Mouse (Mus musculus): ENCODE results near the gene Hal.

Hal gene

DNA sequence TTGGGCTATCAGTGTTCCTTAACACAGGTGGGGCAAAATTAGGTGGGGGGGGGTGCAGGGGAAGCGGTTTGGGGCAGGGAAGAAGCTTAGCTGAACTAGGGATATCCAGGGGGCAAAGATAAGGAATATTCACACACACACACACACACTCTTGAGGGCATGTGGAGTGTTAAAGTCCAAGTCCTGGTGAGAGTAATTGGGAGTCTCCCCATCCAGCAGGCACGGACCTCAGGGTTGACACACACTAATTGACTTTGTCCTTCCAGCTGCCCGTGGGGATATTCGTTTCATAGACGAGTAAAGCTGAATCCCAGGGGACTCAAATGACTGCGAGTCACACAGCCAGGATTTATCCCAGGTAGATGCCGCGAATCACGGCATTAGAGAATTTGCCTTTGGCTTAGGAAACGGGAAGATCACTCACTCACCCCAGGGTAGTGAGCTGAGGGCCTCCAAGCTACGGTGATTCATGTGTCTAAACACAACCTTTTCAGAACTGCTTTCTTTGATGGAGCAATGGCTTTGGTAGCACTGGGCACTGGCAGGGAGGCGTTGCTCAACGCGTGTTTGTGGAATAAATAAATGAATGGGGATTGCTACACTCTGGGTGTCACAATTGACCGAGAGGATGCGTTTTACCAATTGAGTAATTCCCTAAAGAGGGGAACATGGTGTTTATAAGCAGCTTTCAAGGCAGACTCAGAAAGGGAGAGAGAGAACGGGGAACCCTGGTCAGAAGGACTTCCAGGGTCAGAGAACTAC is at the start of gene Hal:
Hal (plus strand) TSS at position 703 of the 762 bp plus-strand sequence.
- in situ Hi-C loops (cut with MboI, MseI), result no loop called here

DNA sequence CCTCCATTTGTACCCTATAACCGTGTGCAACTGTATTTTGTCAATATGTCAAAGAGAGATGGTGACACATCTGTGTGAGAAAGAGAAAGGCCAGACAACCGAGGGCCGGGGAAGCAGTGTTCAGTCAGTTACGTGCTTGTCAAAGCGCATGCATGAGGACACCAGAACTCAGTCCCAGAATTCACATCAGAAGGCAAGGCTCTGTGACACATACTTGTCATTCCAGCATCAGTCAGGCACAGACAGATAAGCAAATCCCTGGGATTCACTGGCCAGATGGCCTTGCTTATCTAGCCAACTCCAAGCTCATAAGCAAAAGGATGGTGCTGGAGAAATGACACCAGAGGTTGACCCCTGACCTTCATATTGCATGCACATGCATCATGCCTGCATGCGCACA is 47.1 kb upstream of the Hal start:
- in situ Hi-C loops (cut with MboI, MseI), result no loop called here

- in situ Hi-C loops (cut with MboI, MseI), result no loop called here
Measured at GRCm38 (mm10) chr10:93442183-93442582, 46.4 kb upstream of the Hal start.

DNA sequence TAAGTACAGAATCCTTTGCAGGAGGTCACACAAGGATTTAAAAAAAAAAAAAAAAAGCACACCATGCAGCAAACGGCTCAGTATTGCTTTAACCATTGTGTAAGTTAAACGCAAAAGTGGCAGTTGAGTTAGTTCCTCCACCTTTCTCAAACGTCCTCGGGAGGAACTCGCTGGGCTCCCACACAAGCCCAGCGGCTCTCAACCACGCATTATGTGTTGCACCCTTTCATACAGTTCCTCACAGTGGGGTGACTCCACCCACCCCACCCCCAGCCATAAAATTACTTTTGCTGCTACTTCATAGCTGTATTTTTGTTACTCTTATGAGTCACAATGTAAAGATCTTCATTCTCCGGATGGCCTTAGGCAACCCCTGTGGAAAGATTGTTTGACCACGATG is 44.2 kb upstream of the Hal start:
- in situ Hi-C loops (cut with MboI, MseI), result no loop called here

GRCm38 (mm10) chr10:93447398-93447797 is 41.2 kb upstream of the Hal start:
- in situ Hi-C loops (cut with MboI, MseI), result no loop called here

DNA sequence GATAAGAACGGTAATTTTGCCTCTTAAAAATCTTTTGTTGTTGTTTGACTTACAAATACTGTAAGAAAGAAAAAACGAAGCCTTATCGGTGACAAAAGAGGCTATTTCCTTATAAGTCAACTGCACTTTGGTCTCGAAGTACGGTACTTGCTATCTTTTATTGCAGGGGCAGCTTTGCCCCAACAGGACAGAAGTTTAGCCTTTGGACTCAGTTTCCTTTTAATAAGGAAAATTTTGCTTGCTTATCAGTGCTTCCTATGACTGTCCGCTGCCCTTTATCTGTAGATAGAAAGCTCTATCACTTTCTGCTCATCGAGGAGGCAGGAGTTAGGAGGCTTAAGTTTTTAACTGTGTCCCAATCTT is 33.9 kb upstream of the Hal start:
- in situ Hi-C loops (cut with MboI, MseI), result no loop called here

DNA sequence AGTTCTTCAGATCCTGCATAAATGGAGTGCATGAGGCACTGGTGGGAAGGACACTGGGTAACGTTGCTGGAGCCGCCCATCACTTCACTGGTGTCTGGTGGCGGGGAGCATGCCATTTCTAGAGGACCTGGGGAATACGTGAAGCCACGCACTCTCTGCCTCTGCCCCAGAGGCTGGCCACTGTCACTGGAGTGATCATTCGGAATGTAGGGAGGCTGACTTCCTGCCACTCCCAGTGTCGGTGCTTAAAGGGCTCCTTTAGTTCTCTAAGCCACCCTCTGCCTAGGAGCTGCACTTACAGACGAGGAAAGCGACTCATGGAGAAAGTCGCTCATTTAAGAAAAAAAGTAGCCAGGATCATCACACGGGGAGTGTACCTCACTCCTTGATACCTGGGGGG is 28.5 kb upstream of the Hal start:
- in situ Hi-C loops (cut with MboI, MseI), result no loop called here

DNA sequence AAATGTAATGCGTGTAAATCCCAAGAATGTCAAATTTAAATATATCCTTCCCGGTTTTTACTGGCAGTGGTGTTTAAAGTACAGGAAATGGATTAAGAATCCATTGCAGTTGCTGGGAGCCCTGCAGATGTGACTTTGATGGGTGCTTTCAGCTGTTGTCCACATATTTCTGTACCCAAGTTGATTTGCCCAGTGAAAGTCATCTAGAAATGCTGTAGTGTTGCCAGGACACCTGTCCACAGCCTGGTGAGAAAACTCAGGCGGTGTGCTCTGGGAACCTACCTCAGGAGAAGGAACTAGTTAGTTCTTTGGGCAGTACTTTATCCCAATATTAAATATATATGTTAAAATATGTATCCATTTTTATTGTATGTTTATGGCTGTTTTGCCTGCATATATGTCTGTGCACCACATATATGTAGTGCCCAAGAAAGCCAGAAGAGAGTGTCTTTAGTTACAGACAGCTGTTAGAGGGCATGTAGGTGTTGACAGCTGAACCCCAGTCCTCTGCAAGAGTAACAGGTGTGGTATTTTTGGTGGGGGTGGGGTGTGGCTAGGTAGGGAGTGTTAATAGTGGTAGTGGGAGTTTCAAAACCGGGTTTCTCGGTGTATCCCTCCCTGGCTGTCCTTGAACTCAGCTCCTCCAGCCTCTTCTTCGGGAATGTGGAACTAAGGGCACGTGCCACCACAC is 25.7 kb upstream of the Hal start:
- in situ Hi-C loops (cut with MboI, MseI), result no loop called here

GRCm38 (mm10) chr10:93463611-93464010 is 25.0 kb upstream of the Hal start:
- in situ Hi-C loops (cut with MboI, MseI), result no loop called here

GRCm38 (mm10) chr10:93467259-93467658 is 21.3 kb upstream of the Hal start:
- in situ Hi-C loops (cut with MboI, MseI), result loop anchor here (5.0 kb wide), 1 partner anchor 180 kb away; no protein-coding TSS in a partner anchor

GRCm38 (mm10) chr10:93467791-93468190 is 20.8 kb upstream of the Hal start:
- in situ Hi-C loops (cut with MboI, MseI), result loop anchor here (5.0 kb wide), 1 partner anchor 180 kb away; no protein-coding TSS in a partner anchor

DNA sequence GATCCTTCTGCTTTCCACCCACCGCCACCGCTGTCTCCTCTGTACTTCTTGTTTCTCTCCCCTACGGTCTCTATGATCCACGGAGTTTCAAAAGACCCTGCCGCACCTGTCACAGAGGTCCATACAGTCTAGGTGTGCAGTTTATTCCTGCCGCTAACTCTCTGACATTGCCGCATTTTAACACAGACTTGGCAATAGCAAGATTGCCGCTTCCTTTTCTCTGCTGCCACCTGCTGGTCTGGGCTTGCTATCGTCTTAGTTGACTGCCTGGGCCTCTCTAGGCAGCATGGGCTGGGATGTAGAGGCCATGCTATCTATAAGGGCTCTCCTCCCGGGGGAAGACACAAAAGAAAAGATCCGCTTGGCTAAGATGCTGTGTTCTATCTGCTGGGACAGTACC is 17.2 kb upstream of the Hal start:
- in situ Hi-C loops (cut with MboI, MseI), result loop anchor here (5.0 kb wide), 1 partner anchor 39 kb away; no protein-coding TSS in a partner anchor

DNA sequence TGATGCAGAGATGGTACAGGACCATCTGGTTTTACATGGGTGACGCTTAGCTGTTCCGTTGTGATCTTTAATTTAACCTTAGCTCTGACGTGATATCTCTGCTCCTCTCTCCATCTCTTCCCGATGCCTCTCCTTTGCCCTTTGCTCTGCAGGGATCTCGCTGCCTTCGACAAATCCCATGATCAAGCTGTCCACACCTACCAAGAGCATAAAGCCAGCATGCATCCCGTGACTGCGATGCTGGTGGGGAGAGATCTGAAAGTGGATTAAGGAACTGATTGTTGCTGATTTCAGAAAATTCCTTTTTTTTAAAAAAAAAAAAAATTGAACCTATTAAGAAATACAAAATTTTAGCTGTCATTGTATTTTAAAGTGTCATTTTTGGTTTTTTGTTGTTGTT is 4.1 kb upstream of the Hal start:
- in situ Hi-C loops (cut with MboI, MseI), result no loop called here

- in situ Hi-C loops (cut with MboI, MseI), result no loop called here
Measured at GRCm38 (mm10) chr10:93485055-93485691, 3.4 kb upstream of the Hal start.

GRCm38 (mm10) chr10:93486622-93487021 is 1.9 kb upstream of the Hal start:
- in situ Hi-C loops (cut with MboI, MseI), result no loop called here

- in situ Hi-C loops (cut with MboI, MseI), result no loop called here
Measured at GRCm38 (mm10) chr10:93488828-93489226, 259 bp downstream of the Hal start.

GRCm38 (mm10) chr10:93490451-93490850 is 1.9 kb downstream of the Hal start:
- in situ Hi-C loops (cut with MboI, MseI), result loop anchor here (5.0 to 10.0 kb wide), 2 partner anchors 42 to 1734 kb away; no protein-coding TSS in a partner anchor

DNA sequence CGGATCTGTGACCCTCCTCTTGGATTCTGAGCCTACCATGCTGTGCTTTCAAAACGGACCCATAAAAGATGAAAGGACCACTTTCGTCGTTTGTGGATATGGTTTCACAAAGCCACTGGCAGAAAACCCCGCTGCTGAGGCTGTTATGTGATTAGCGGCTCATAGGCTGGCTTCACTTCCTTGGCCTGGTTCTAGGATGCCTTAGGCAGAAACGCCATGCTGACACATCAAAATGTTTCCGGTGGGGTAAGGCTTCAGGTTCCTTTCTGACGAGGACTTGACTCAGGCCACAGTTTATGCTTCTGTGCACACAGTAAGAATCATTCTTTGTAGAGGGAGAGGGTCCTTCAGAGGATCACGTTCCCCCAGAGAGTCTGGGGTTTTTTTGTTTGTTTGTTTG is 12.3 kb downstream of the Hal start:
- in situ Hi-C loops (cut with MboI, MseI), result no loop called here

DNA sequence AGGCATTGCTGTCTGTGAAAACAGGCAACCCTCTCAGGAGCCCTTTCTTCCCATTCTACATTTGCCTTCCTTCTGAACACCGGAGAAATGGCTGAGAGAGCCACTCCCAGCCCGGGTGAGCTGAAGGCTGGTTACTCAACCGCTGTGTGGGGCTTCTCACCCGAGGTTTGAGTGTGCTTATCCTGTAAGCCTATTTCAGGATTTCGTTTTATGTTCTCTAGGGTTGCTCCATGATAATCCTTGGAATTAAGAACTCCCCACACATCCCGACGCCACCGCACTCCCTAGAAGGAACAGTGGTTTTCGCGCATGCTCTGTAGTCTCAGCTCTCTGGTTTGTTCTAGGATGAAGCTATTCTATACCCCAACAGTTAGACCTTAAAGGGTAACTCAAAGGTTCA is 12.8 kb downstream of the Hal start:
- in situ Hi-C loops (cut with MboI, MseI), result no loop called here

GRCm38 (mm10) chr10:93508383-93508970 is 19.9 kb downstream of the Hal start:
- in situ Hi-C loops (cut with MboI, MseI), result no loop called here

DNA sequence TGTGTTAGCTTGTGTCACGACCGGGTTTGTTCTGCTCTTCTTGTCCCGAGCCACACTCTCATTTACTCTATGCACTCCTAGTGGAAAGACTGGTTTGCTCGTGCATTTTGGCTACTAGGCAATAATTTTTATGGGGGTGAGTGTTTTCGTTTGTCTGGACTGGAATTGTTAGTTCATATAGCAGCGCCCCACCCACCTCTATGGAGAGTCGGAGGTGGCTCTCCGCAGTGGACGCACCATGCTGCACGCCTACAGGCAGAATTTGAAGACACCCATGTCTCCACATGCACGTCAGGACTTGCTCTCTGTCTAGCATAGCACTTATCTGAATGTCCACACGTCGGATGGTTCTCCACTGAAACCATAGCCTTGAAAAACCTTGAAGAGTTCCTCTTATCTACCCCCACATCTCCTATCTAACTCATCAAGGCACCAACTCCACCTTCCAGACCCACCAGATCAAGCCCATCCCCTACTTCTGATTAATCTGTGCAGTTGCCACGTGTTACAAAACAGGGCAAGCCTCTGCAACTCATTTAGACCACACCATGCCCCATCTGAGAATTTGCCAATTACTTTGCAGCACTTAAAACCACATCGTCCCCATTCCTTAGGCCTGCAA is 21.1 kb downstream of the Hal start:
- in situ Hi-C loops (cut with MboI, MseI), result no loop called here

GRCm38 (mm10) chr10:93515419-93515818 is 26.9 kb downstream of the Hal start:
- in situ Hi-C loops (cut with MboI, MseI), result no loop called here
